Mouse (Mus musculus) liver, adult 2 months (tissue): ENCODE data around the gene Fscn3. TPM values are rescaled to one million over a fixed set of nuclear protein-coding genes. Genes with fewer than 3 reads are reported as not detected.

Source experiments
- DNase-seq: peaks from one replicate; pipeline ENCODE4 v3.0.0-alpha.2; 2011; ENCODE audit warnings: low read depth, low spot score; ENCODE audit errors: extremely low read depth
- H3K27ac ChIP-seq: fragments of 200-500 bp; replicated peaks from 2 replicates; pipeline ENCODE4 v1.5.1; 2012; ENCODE audit warnings: low read depth, mild to moderate bottlenecking, control low read depth, inconsistent platforms, low read length; ENCODE audit not compliant: insufficient read depth
- H3K27me3 ChIP-seq: fragments of 200-500 bp; 2 replicates; pipeline ENCODE4 v1.6.1; 2012; ENCODE audit warnings: mild to moderate bottlenecking, moderate library complexity, low read length, inconsistent platforms; ENCODE audit not compliant: control insufficient read depth, insufficient read depth
- H3K36me3 ChIP-seq: fragments of 200-500 bp; 2 replicates; pipeline ENCODE4 v1.6.1; 2012; ENCODE audit warnings: low read length, inconsistent platforms; ENCODE audit not compliant: control insufficient read depth, insufficient read depth
- H3K4me1 ChIP-seq: fragments of 200-500 bp; 2 replicates; pipeline ENCODE4 v1.6.1; 2011; ENCODE audit warnings: low read length; ENCODE audit not compliant: control insufficient read depth, insufficient read depth
- H3K4me3 ChIP-seq: fragments of 200-500 bp; 2 replicates; pipeline ENCODE4 v1.5.1; 2011; ENCODE audit warnings: low read depth, mild to moderate bottlenecking, control low read depth, low read length, moderate library complexity; ENCODE audit not compliant: insufficient read depth
- H3K79me2 ChIP-seq: fragments of 200-500 bp; 2 replicates; pipeline ENCODE4 v1.6.1; 2012; ENCODE audit warnings: inconsistent platforms, mild to moderate bottlenecking, low read length, moderate library complexity; ENCODE audit not compliant: control insufficient read depth, insufficient read depth
- H3K9ac ChIP-seq: fragments of 200-500 bp; 2 replicates; pipeline ENCODE4 v1.6.1; 2012; ENCODE audit warnings: low read depth, mild to moderate bottlenecking, control low read depth, inconsistent platforms, low read length
- CTCF ChIP-seq: fragments of 200-500 bp; IDR thresholded peaks from 2 replicates; pipeline ENCODE4 v1.5.1; 2011; ENCODE audit warnings: low read depth, low read length, control low read depth
- POLR2A ChIP-seq: fragments of 200-500 bp; IDR thresholded peaks from 2 replicates; pipeline ENCODE4 v1.6.1; 2011; ENCODE audit warnings: low read length, control low read depth; ENCODE audit not compliant: insufficient read depth; ENCODE audit errors: extremely low read depth
- WGBS: fragments of 180-500 bp; shearing (Covaris S2); methylation state at CpG from one replicate; pipeline ENCODE4 v1.1.7; 2018; 5-methylcytosine and 5-hydroxymethylcytosine counted together
- polyA plus RNA-seq: library from polyadenylated mRNA; depleted of rRNA; stranded (reverse); fragments of >200 nt; gene quantifications from 2 replicates; pipeline ENCODE4 v1.2.3, GENCODE M21; 2012
- total RNA-seq: library from RNA; depleted of rRNA; stranded (reverse); fragments of >200 nt; gene quantifications from 2 replicates; pipeline ENCODE4 v1.2.3, GENCODE M21; 2014

Fscn3 gene
- total and polyA plus RNA-seq, 2 experiments = 0.09 TPM; not detected in 1

DNA sequence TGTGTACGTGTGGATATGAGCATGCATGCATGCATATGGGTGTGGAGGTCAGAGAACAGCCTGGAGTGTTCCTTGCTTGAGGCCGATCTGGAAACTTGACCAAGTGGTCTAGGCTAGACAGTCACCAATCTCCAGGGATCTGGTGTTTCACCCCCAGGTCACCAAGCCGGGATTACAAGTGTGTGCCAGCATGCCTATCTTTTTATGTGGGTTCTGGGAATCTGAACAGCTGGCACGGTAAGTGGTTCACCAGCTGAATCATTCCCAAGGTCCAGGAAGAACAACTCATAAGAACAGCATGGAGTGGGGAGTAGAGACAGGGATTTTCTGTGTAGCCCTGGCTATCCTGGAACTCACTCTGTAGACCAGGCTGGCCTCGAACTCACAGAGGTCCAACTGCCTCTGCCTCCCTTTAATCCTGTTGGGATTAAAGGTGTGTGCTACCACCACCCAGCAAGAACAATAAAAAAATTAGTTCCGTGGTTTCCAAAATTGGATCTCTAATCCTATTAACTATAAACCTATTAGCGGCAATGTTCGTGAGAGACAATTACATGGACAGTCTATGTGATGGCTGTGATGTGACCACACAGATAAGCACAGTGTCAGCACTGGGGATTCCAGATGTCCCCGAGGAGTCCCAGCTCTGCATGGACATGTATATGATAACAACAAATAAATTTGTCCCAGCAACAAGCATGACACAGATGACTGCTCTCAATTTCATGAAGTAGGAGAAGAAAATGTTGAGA, 43.9 kb downstream of the Fscn3 start:
- Histone ChIP-seq H3K9ac (no peak overlapping the region), H3K79me2 (no peaks in the 10 kb centered on the region), H3K4me3 (no peak overlapping the region), H3K27ac (no peak overlapping the region), H3K4me1 (peaks cover 9% of the 10 kb centered on the region), H3K36me3 (no peaks in the 10 kb centered on the region), H3K27me3 (no peaks in the 10 kb centered on the region)
- 77% methylated on average over 9 of the region's 9 CpGs for WGBS
- DNase-seq = no peak
- TF ChIP-seq POLR2A = no peak
- no peak for TF ChIP-seq CTCF

DNA sequence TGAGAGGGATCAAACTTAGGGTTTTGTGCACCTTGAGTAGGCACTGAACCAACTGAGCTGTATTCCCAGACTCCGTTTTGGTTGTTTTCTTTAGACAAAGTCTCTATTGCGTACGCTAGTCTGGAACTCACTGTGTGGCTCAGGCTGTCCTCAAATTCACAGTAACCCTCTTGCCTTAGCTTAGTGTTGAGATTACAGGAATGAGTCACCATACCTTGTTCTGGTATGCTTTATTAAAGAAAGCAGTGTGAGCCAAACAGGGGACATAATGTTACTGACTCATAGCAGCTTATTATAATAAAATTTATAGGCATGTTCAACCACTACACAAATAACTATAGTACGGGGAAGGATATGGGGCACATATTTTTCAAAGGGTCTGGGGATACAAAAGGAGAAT, 46.6 kb downstream of the Fscn3 start:
- H3K9ac ChIP-seq = no peak overlapping the region
- H3K79me2 ChIP-seq = no peaks in the 10 kb centered on the region
- 93% methylated on average over 4 of the region's 4 CpGs for WGBS
- H3K4me3 ChIP-seq = no peak overlapping the region
- H3K27me3 ChIP-seq = no peaks in the 10 kb centered on the region
- H3K27ac ChIP-seq = no peak overlapping the region
- H3K4me1 ChIP-seq = peaks cover 9% of the 10 kb centered on the region
- H3K36me3 ChIP-seq = no peaks in the 10 kb centered on the region
- TF ChIP-seq CTCF = no peak
- TF ChIP-seq POLR2A = no peak
- DNase-seq = no peak

DNA sequence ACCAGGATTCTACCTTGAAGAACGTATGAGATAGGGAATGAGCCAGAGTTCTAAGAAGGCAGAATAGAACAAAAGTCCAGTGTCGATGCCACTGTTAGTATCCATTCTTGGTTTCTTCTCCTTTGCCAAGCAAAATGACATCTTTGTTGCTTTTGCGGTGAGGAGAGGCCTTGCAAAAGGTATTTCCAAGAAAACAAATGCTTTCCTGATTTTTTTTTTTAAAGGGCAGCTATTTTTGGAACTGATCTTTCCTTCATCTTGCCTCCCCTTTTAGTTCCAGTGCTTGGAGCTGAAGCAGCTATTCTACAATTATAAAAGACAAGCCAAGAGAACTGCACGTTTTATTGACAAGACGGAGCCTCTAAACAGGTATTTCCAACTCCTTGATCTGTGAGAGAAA, 47.2 kb downstream of the Fscn3 start, which contains the start of gene Snd1:
Gene Snd1 (plus strand): TSS at position 301 of the 400 bp plus-strand sequence.
- no peaks in the 10 kb centered on the region for H3K36me3 ChIP-seq
- H3K9ac ChIP-seq = no peak within 1 kb of the TSS
- H3K4me3 ChIP-seq = no peak within 1 kb of the TSS
- H3K4me1 ChIP-seq = peaks cover 9% of the 10 kb centered on the region
- DNase-seq = no peak
- 86% methylated on average over 5 of the region's 5 CpGs for WGBS
- H3K79me2 ChIP-seq = no peaks in the 10 kb centered on the region
- TF ChIP-seq POLR2A (no peak), CTCF (no peak)
- H3K27me3 ChIP-seq = no peaks in the 10 kb centered on the region
- H3K27ac ChIP-seq = no peak within 1 kb of the TSS

DNA sequence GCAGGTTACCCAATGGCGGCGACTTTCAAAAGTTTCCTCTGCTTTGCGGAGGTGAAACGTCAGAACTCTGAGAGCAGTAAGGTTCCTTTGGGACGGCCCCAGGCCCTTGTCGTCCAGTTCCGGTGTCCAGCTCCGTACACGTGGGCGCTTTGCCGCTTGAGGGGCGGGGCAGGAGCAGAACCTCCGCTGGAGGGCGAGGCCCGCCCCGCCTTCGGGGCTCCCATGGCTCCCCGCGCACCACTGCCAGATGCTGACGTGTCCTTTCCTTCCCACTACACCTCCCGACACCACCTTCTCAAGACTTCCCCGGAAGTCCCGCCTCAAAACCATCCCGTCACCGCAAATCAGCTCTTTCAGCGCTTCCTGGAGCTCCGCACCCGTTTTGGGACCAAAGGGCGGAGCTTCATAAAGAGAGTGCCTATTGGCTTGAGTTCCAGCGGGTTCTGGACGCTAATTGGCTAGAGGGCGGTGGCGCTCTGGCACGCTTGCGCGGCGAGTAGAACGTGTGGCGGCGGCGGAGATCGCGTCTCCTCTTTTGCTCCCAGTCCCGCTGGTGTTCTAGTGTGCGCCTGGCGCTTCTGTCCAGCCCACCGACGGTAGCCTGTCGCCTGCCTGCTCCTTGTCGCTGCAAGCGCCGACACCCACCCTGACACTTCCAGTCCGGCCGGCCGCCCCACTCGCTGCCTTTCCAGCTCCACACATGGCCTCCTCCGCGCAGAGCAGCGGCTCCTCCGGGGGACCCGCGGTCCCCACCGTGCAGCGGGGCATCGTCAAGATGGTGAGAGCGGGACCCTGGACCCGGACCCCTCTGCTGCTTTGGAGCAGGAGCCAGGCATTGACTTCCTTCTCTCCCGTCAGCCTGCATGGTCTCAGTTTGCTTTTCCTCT, 52.5 kb downstream of the Fscn3 start:
- Histone ChIP-seq H3K4me1 (peaks cover 20% of the 10 kb centered on the region), H3K9ac (peak overlapping the region; percentile 96), H3K4me3 (peak overlapping the region; percentile 89), H3K79me2 (peaks cover 27% of the 10 kb centered on the region), H3K27ac (peak overlapping the region; percentile 72), H3K36me3 (0 out of 2 replicates have a peak, but pooled peaks cover 2% of the 10 kb centered on the region), H3K27me3 (no peaks in the 10 kb centered on the region)
- WGBS = under 1% methylated on average over 68 of the region's 68 CpGs
- TF ChIP-seq CTCF (no peak), POLR2A (peak; percentile 85)
- peak; percentile 99 for DNase-seq

DNA sequence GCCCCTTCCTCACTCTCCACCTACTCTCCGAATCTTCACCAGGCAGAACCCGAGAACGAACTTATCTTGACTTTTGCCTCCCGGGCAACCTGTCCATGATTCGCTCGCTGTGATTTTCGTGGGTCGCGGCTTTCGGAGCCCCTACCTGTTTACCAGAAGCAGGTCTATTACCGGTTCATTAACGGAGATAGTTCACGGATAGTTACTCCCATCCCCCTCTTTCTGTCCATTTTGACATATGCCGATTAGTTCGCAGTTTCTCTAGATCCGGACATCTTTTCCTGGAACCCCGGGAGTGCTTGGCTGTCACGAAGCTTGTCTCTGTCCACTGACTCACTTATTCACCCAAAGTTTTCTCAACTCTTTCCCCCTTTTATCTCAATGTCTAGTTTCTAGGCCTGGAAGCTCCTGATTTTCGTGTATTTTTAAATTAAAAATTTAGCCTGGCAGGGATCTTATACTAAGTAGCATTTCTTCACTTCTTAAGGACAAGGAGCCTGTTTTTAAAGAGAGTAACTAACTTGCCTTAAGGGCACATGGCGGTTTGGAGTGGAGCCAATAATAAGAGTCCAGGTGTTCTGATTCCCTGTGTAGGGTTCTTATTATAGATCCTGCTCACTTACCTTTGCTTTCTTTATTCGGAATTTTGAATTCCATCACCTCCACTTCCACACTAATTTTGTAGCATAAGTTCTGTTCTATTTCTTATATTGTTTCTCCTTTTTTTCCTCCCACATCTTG, 53.3 kb downstream of the Fscn3 start:
- peak overlapping the region; percentile 72 for H3K27ac ChIP-seq
- H3K79me2 ChIP-seq = peaks cover 31% of the 10 kb centered on the region
- H3K27me3 ChIP-seq = no peaks in the 10 kb centered on the region
- peak overlapping the region; percentile 96 for H3K9ac ChIP-seq
- 2% methylated on average over 21 of the region's 21 CpGs for WGBS
- TF ChIP-seq CTCF (no peak), POLR2A (no peak)
- peak; percentile 53 for DNase-seq
- H3K4me3 ChIP-seq = peak overlapping the region; percentile 89
- H3K36me3 ChIP-seq = 0 out of 2 replicates have a peak, but pooled peaks cover 2% of the 10 kb centered on the region
- peaks cover 23% of the 10 kb centered on the region for H3K4me1 ChIP-seq
